22 mouse cellular contexts compared by ENCODE assay signal in genomic region chr15:96217896-96218295, GRCm38 (mm10).
DNase-seq lines count a peak whose midpoint lies in the region; TF ChIP-seq lines count a peak whose summit lies in the region.
"Had no signal": no experiment of that assay in that cellular context is flagged by ENCODE, and none has a peak within 500 bp of the region (broad histone marks: within the 10 kb centered on the region; RNA-seq: fewer than 3 reads in every experiment).

No protein-coding gene starts in this region.

- H3K4me1 ChIP-seq in testis, adult 2 months (ENCODE audit: control insufficient read depth, insufficient read depth, low read length): peaks cover 8% of the 10 kb centered on the region
- H3K4me1 ChIP-seq in ES-E14 (ENCODE audit: control insufficient read depth in 2 of 2, insufficient read depth in 2 of 2, low read length in 2 of 2, poor library complexity in 1 of 2): peaks cover 3 to 19% of the 10 kb centered on the region in 2 experiments; a peak in 3 of 4 replicates
- H3K4me1 ChIP-seq: embryonic facial prominence, embryonic 12.5 days; embryonic facial prominence, embryonic 15.5 days; heart, embryonic 10.5 days; hindbrain, embryonic 12.5 days; hindbrain, embryonic 15.5 days had no signal

- H3K9ac ChIP-seq in ES-E14 (ENCODE audit: insufficient read depth, low read depth, low read length, poor library complexity, severe bottlenecking): peak overlapping the region; percentile 69
- H3K9ac ChIP-seq: embryonic facial prominence, embryonic 12.5 days; embryonic facial prominence, embryonic 15.5 days; forebrain, postnatal 0 days; hindbrain, embryonic 12.5 days; hindbrain, embryonic 15.5 days had no signal

- no peak for TF ChIP-seq POLR2A in testis, adult 2 months (IDR thresholded peaks at IDR 0.05; ENCODE audit: control insufficient read depth, low read depth, low read length)

- no peak for TF ChIP-seq CTCF in testis, adult 2 months (IDR thresholded peaks at IDR 0.05; ENCODE audit: control insufficient read depth, insufficient read depth, insufficient replicate concordance, low read depth, low read length)

- H3K27me3 ChIP-seq in testis, adult 2 months (ENCODE audit: control insufficient read depth, insufficient read depth, low read length): no peaks in the 10 kb centered on the region
- H3K27me3 ChIP-seq: CH12.LX; embryonic facial prominence, embryonic 12.5 days; embryonic facial prominence, embryonic 15.5 days; hindbrain, embryonic 12.5 days; hindbrain, embryonic 15.5 days had no signal

- no peaks in the 10 kb centered on the region for H3K9me3 ChIP-seq in ES-E14 (ENCODE audit: control insufficient read depth, insufficient read depth, low read depth, low read length)
- H3K9me3 ChIP-seq: embryonic facial prominence, embryonic 12.5 days; embryonic facial prominence, embryonic 15.5 days; heart, embryonic 10.5 days; hindbrain, embryonic 12.5 days; hindbrain, embryonic 15.5 days had no signal

- H3K27ac ChIP-seq in testis, adult 2 months (ENCODE audit: control insufficient read depth, insufficient read depth, low read depth, low read length): no peak overlapping the region
- H3K27ac ChIP-seq in ES-E14 (ENCODE audit: insufficient read depth, low read depth, low read length, poor library complexity, severe bottlenecking): no peak overlapping the region
- H3K27ac ChIP-seq: embryonic facial prominence, embryonic 12.5 days; embryonic facial prominence, embryonic 15.5 days; heart, adult 2 months; heart, embryonic 10.5 days; hindbrain, embryonic 12.5 days; hindbrain, embryonic 15.5 days had no signal

- in situ Hi-C loops in ES-E14 (cut with MboI; ENCODE audit: low sequenced_read_pairs in 2 of 2, unreplicated experiment in 2 of 2): no loop called here

- no peak for DNase-seq in testis, postnatal 14 days (ENCODE audit: low spot score)
- DNase-seq in ES-E14 (ENCODE audit: low read depth, low spot score) (no peak), ZHBTc4 (ENCODE audit: low read depth, low spot score) (peak; percentile 63)
- no peak for DNase-seq in frontal cortex, postnatal 36 days (ENCODE audit: low spot score in 2 of 2)
- DNase-seq in spleen, postnatal 36 days (ENCODE audit: low spot score in 2 of 2): no peak
- DNase-seq: adrenal gland, adult 2 months; adrenal gland, postnatal 14 days; B cell, adult 2 months; cerebellum, adult 11 months; cerebellum, adult 2 months; cerebellum, adult 9-11 months; cerebellum, postnatal 25 days; forebrain, postnatal 0 days; gastrocnemius, postnatal 25 days; heart, adult 2 months had no signal

- no peaks in the 10 kb centered on the region for H3K36me3 ChIP-seq in testis, adult 2 months (ENCODE audit: control insufficient read depth, insufficient read depth, low read length)
- H3K36me3 ChIP-seq in ES-E14 (ENCODE audit: control insufficient read depth, insufficient read depth, low read length, poor library complexity, severe bottlenecking): no peaks in the 10 kb centered on the region
- H3K36me3 ChIP-seq: embryonic facial prominence, embryonic 12.5 days; embryonic facial prominence, embryonic 15.5 days; heart, embryonic 10.5 days; hindbrain, embryonic 12.5 days; hindbrain, embryonic 15.5 days had no signal

- H3K4me3 ChIP-seq in testis, adult 2 months (ENCODE audit: control insufficient read depth, low read depth, low read length): peak overlapping the region; percentile 15; the same call in 1 of the 2 replicates
- peak overlapping the region; percentile 72 to 75 for H3K4me3 ChIP-seq in ES-E14 (ENCODE audit: insufficient read depth in 1 of 2, low read depth in 1 of 2, low read length in 2 of 2, poor library complexity in 1 of 2, severe bottlenecking in 1 of 2)
- H3K4me3 ChIP-seq: embryonic facial prominence, embryonic 12.5 days; embryonic facial prominence, embryonic 15.5 days; heart, adult 2 months; heart, embryonic 10.5 days; hindbrain, embryonic 12.5 days; hindbrain, embryonic 15.5 days had no signal

TF ChIP-seq in ES-E14, 5 proteins besides CTCF, POLR2A, EP300 and RAD21:
- TF ChIP-seq HCFC1 (IDR thresholded peaks at IDR 0.05; ENCODE audit: borderline replicate concordance, insufficient read depth, low read length) (no peak), ZC3H11A (IDR thresholded peaks at IDR 0.05; ENCODE audit: borderline replicate concordance, low read depth, low read length) (no peak), MAFK (IDR thresholded peaks at IDR 0.05; ENCODE audit: insufficient read depth, low read depth, low read length) (no peak), CHD2 (IDR thresholded peaks at IDR 0.05; ENCODE audit: low read depth, low read length) (no peak), ZNF384 (IDR thresholded peaks at IDR 0.05; ENCODE audit: low read depth, low read length) (no peak)
TF ChIP-seq in ES-E14: peak in this region for 0.
